Mouse (Mus musculus): ENCODE data around the gene Epb41. TPM values are rescaled to one million over a fixed set of nuclear protein-coding genes. Genes with fewer than 3 reads are reported as not detected.

Gene Epb41
- polyA plus RNA-seq, 1 experiment from 2014 or later, result 147 TPM

- Histone ChIP-seq H3K4me2 (peak overlapping the region; percentile 54), H3K4me3 (replicated peaks) (no peak overlapping the region), H3K9ac (peak overlapping the region; percentile 56), H3K27ac (peak overlapping the region; percentile 95), H3K27me3 (no peaks in the 10 kb centered on the region), H3K36me3 (peaks cover 35% of the 10 kb centered on the region), H3K9me3 (replicated peaks) (no peaks in the 10 kb centered on the region), H3K4me1 (replicated peaks) (peaks cover 91% of the 10 kb centered on the region)
- ATAC-seq (ENCODE audit: low read depth) (peak; percentile 88), DNase-seq (no peak)
- 33% methylated on average over 6 of the region's 6 CpGs for WGBS (ENCODE audit: insufficient replicate concordance)
Observed at GRCm38 (mm10) chr4:132027167-132027566, 48.0 kb downstream of the Epb41 start.

- H3K4me1 ChIP-seq (replicated peaks), result peaks cover 88% of the 10 kb centered on the region
- 46% methylated on average over 5 of the region's 5 CpGs for WGBS (ENCODE audit: insufficient replicate concordance)
- no peaks in the 10 kb centered on the region for H3K27me3 ChIP-seq
- no peaks in the 10 kb centered on the region for H3K9me3 ChIP-seq (replicated peaks)
- no peak overlapping the region for H3K4me3 ChIP-seq (replicated peaks)
- peak overlapping the region; percentile 33 for H3K4me2 ChIP-seq
- H3K36me3 ChIP-seq, result peaks cover 33% of the 10 kb centered on the region
- peak; percentile 74 for ATAC-seq (ENCODE audit: low read depth)
- peak overlapping the region; percentile 91 for H3K27ac ChIP-seq
- H3K9ac ChIP-seq, result peak overlapping the region; percentile 60
- no peak for DNase-seq
Observed at GRCm38 (mm10) chr4:132025738-132026527, 49.2 kb downstream of the Epb41 start.

GRCm38 (mm10) chr4:132025264-132025663 lies 49.9 kb downstream of the Epb41 start:
- Histone ChIP-seq H3K9ac (peak overlapping the region; percentile 61), H3K4me2 (peak overlapping the region; percentile 33; the same call in 1 of the 2 replicates), H3K27me3 (no peaks in the 10 kb centered on the region), H3K36me3 (peaks cover 33% of the 10 kb centered on the region), H3K4me1 (replicated peaks) (peaks cover 88% of the 10 kb centered on the region), H3K4me3 (replicated peaks) (no peak overlapping the region), H3K27ac (peak overlapping the region; percentile 91), H3K9me3 (replicated peaks) (no peaks in the 10 kb centered on the region)
- no peak for ATAC-seq (ENCODE audit: low read depth)
- WGBS (ENCODE audit: insufficient replicate concordance), result 46% methylated on average over 2 of the region's 2 CpGs
- no peak for DNase-seq

GRCm38 (mm10) chr4:132023816-132024215 lies 51.3 kb downstream of the Epb41 start:
- no peak overlapping the region for H3K4me3 ChIP-seq (replicated peaks)
- no peaks in the 10 kb centered on the region for H3K9me3 ChIP-seq (replicated peaks)
- peaks cover 75% of the 10 kb centered on the region for H3K4me1 ChIP-seq (replicated peaks)
- DNase-seq, result no peak
- H3K27ac ChIP-seq, result peak overlapping the region; percentile 91
- no peak overlapping the region for H3K4me2 ChIP-seq
- ATAC-seq (ENCODE audit: low read depth), result no peak
- H3K36me3 ChIP-seq, result peaks cover 33% of the 10 kb centered on the region
- 98% methylated on average over 2 of the region's 2 CpGs for WGBS (ENCODE audit: insufficient replicate concordance)
- H3K9ac ChIP-seq, result no peak overlapping the region
- no peaks in the 10 kb centered on the region for H3K27me3 ChIP-seq

GRCm38 (mm10) chr4:132022639-132023038 lies 52.5 kb downstream of the Epb41 start:
- no peak for DNase-seq
- no peak overlapping the region for H3K4me3 ChIP-seq (replicated peaks)
- no peaks in the 10 kb centered on the region for H3K9me3 ChIP-seq (replicated peaks)
- peak overlapping the region; percentile 35 for H3K27ac ChIP-seq
- ATAC-seq (ENCODE audit: low read depth), result no peak
- H3K36me3 ChIP-seq, result peaks cover 39% of the 10 kb centered on the region
- H3K4me2 ChIP-seq, result no peak overlapping the region
- peaks cover 70% of the 10 kb centered on the region for H3K4me1 ChIP-seq (replicated peaks)
- 87% methylated on average over 4 of the region's 4 CpGs for WGBS (ENCODE audit: insufficient replicate concordance)
- no peaks in the 10 kb centered on the region for H3K27me3 ChIP-seq
- no peak overlapping the region for H3K9ac ChIP-seq

- DNase-seq (no peak), ATAC-seq (ENCODE audit: low read depth) (peak; percentile 43; the same call in 1 of the 2 replicates)
- Histone ChIP-seq H3K27me3 (no peaks in the 10 kb centered on the region), H3K4me3 (replicated peaks) (no peak overlapping the region), H3K9me3 (replicated peaks) (no peaks in the 10 kb centered on the region), H3K4me1 (replicated peaks) (peaks cover 66% of the 10 kb centered on the region), H3K27ac (peak overlapping the region; percentile 56), H3K9ac (no peak overlapping the region), H3K4me2 (0 out of 2 replicates have a peak overlapping the region, but pooled peaks have one; percentile 6), H3K36me3 (peaks cover 39% of the 10 kb centered on the region)
- 33% methylated on average over 7 of the region's 7 CpGs for WGBS (ENCODE audit: insufficient replicate concordance)
Observed at GRCm38 (mm10) chr4:132021883-132022282, 53.2 kb downstream of the Epb41 start.

- H3K27me3 ChIP-seq, result no peaks in the 10 kb centered on the region
- 67% methylated on average over 4 of the region's 4 CpGs for WGBS (ENCODE audit: insufficient replicate concordance)
- H3K36me3 ChIP-seq, result peaks cover 28% of the 10 kb centered on the region
- H3K4me2 ChIP-seq, result no peak overlapping the region
- no peak overlapping the region for H3K27ac ChIP-seq
- no peak overlapping the region for H3K4me3 ChIP-seq (replicated peaks)
- ATAC-seq (ENCODE audit: low read depth) (no peak), DNase-seq (no peak)
- H3K4me1 ChIP-seq (replicated peaks), result peaks cover 52% of the 10 kb centered on the region
- no peak overlapping the region for H3K9ac ChIP-seq
- H3K9me3 ChIP-seq (replicated peaks), result no peaks in the 10 kb centered on the region
Observed at GRCm38 (mm10) chr4:132018547-132018946, 56.6 kb downstream of the Epb41 start.

- no peaks in the 10 kb centered on the region for H3K9me3 ChIP-seq (replicated peaks)
- no peak overlapping the region for H3K4me3 ChIP-seq (replicated peaks)
- H3K9ac ChIP-seq, result no peak overlapping the region
- peaks cover 18% of the 10 kb centered on the region for H3K36me3 ChIP-seq
- no peak overlapping the region for H3K4me2 ChIP-seq
- H3K4me1 ChIP-seq (replicated peaks), result peaks cover 35% of the 10 kb centered on the region
- H3K27me3 ChIP-seq, result no peaks in the 10 kb centered on the region
- no peak for DNase-seq
- WGBS (ENCODE audit: insufficient replicate concordance), result 41% methylated on average over 3 of the region's 3 CpGs
- H3K27ac ChIP-seq, result peak overlapping the region; percentile 10; the same call in 1 of the 2 replicates
- ATAC-seq (ENCODE audit: low read depth), result peak; percentile 20; the same call in 1 of the 2 replicates
Observed at GRCm38 (mm10) chr4:132015374-132015773, 59.7 kb downstream of the Epb41 start.

- ATAC-seq (ENCODE audit: low read depth), result no peak
- H3K27me3 ChIP-seq, result no peaks in the 10 kb centered on the region
- H3K4me2 ChIP-seq, result no peak overlapping the region
- no peaks in the 10 kb centered on the region for H3K9me3 ChIP-seq (replicated peaks)
- H3K27ac ChIP-seq, result no peak overlapping the region
- 94% methylated on average over 3 of the region's 3 CpGs for WGBS (ENCODE audit: insufficient replicate concordance)
- no peak overlapping the region for H3K9ac ChIP-seq
- DNase-seq, result no peak
- H3K4me3 ChIP-seq (replicated peaks), result no peak overlapping the region
- peaks cover 15% of the 10 kb centered on the region for H3K36me3 ChIP-seq
- H3K4me1 ChIP-seq (replicated peaks), result peaks cover 37% of the 10 kb centered on the region
Observed at GRCm38 (mm10) chr4:132011619-132012018, 63.5 kb downstream of the Epb41 start.

- Histone ChIP-seq H3K4me2 (no peak overlapping the region), H3K36me3 (peaks cover 26% of the 10 kb centered on the region), H3K27me3 (no peaks in the 10 kb centered on the region), H3K9me3 (replicated peaks) (no peaks in the 10 kb centered on the region), H3K9ac (no peak overlapping the region), H3K4me3 (replicated peaks) (no peak overlapping the region), H3K27ac (no peak overlapping the region), H3K4me1 (replicated peaks) (peaks cover 27% of the 10 kb centered on the region)
- 86% methylated on average over 8 of the region's 8 CpGs for WGBS (ENCODE audit: insufficient replicate concordance)
- DNase-seq (no peak), ATAC-seq (ENCODE audit: low read depth) (no peak)
Observed at GRCm38 (mm10) chr4:132010416-132010815, 64.7 kb downstream of the Epb41 start.

- no peak for DNase-seq
- H3K27ac ChIP-seq, result 0 out of 2 replicates have a peak overlapping the region, but pooled peaks have one; percentile 39
- peaks cover 20% of the 10 kb centered on the region for H3K4me1 ChIP-seq (replicated peaks)
- no peak overlapping the region for H3K4me3 ChIP-seq (replicated peaks)
- no peak overlapping the region for H3K9ac ChIP-seq
- no peaks in the 10 kb centered on the region for H3K27me3 ChIP-seq
- WGBS (ENCODE audit: insufficient replicate concordance), result 82% methylated on average over 5 of the region's 5 CpGs
- no peak for ATAC-seq (ENCODE audit: low read depth)
- no peaks in the 10 kb centered on the region for H3K9me3 ChIP-seq (replicated peaks)
- H3K36me3 ChIP-seq, result peaks cover 47% of the 10 kb centered on the region
- H3K4me2 ChIP-seq, result no peak overlapping the region
Observed at GRCm38 (mm10) chr4:132008191-132008590, 66.9 kb downstream of the Epb41 start.

GRCm38 (mm10) chr4:132007123-132007522 lies 68.0 kb downstream of the Epb41 start:
- Histone ChIP-seq H3K9ac (no peak overlapping the region), H3K4me1 (replicated peaks) (peaks cover 20% of the 10 kb centered on the region), H3K4me3 (replicated peaks) (no peak overlapping the region), H3K4me2 (no peak overlapping the region), H3K9me3 (replicated peaks) (no peaks in the 10 kb centered on the region), H3K27ac (no peak overlapping the region), H3K36me3 (peaks cover 57% of the 10 kb centered on the region), H3K27me3 (no peaks in the 10 kb centered on the region)
- no peak for ATAC-seq (ENCODE audit: low read depth)
- no peak for DNase-seq
- 86% methylated on average over 7 of the region's 7 CpGs for WGBS (ENCODE audit: insufficient replicate concordance)

Data from liver, embryonic 13.5 days (tissue).